Comparison of ENCODE assay signal across 8 mouse cellular contexts in the genomic region with DNA sequence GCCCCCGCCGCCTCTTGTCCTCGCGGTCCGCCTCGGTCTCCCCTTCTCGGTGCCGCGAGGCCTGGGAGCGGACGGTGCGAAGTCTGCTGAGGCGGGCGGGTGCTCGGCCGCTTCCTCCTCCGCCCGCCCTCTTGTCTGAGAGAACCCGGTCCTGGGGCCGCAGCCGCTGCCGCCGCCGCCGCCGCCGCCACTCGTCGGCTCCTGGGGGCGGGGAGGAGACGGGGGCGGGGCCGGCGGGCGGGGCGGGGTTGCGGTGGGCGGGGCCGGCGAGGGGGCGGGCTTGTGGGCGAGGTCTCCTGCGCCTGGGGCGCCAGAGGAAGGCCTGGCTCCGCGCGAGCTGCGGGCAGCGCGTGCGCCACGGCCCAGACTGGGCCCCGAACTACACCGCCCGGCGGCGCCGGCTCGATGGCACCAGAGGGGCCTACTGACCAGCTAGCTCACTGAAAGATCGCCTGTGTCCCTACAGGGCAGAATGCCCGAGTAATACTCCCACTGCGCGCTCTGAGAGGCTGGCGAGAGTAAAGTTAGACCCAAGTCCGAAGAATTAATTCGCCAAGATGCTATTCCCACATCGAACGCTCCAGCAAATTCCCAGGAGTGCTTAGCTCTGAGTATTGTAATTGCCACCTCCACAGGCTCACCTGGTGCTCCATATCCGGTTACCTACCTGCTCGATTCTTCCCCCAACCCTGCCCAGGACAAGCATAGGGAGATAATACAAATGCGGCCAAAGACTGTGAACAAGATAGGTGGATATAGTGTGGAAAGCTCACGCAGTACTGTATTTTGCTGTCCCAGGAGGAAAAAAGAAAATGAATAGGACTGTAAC. TPM values are rescaled to one million over a fixed set of nuclear protein-coding genes. Genes with fewer than 3 reads are reported as not detected.
DNase-seq lines count a peak whose midpoint lies in the region; ATAC-seq lines count a peak whose summit lies in the region.

A gene (minus strand): TSS at position 165 of the 829 bp plus-strand sequence.

- H3K27me3 ChIP-seq in hindbrain, embryonic 13.5 days, result no peaks in the 10 kb centered on the region

- H3K4me3 ChIP-seq in hindbrain, embryonic 13.5 days, result peak within 1 kb of the TSS; percentile 94

- H3K4me1 ChIP-seq in hindbrain, embryonic 13.5 days (replicated peaks), result peaks cover 26% of the 10 kb centered on the region

- no peaks in the 10 kb centered on the region for H3K9me3 ChIP-seq in hindbrain, embryonic 13.5 days

- H3K36me3 ChIP-seq in hindbrain, embryonic 13.5 days, result no peaks in the 10 kb centered on the region

- peak; percentile 82 for DNase-seq in R1 (ENCODE audit: low read depth, low spot score)
- DNase-seq in cerebellum, postnatal 14 days, result peak; percentile 90 to 92
- DNase-seq in frontal cortex, postnatal 14 days (ENCODE audit: low spot score in 2 of 2), result peak; percentile 64 to 65
- DNase-seq in layer of hippocampus, postnatal 25 days (ENCODE audit: extremely low spot score in 1 of 2, low spot score in 1 of 2), result peak; percentile 66 to 68
- DNase-seq in lung, postnatal 14 days, result peak; percentile 86
- DNase-seq in ovary, postnatal 36 days (ENCODE audit: low spot score), result peak; percentile 88
- peak; percentile 87 for DNase-seq in thymus, postnatal 25 days

- peak within 1 kb of the TSS; percentile 98 for H3K27ac ChIP-seq in hindbrain, embryonic 13.5 days

- 6% methylated on average over 30 of the region's 72 CpGs for WGBS in hindbrain, embryonic 13.5 days

- H3K4me2 ChIP-seq in hindbrain, embryonic 13.5 days, result peak within 1 kb of the TSS; percentile 89

- peak within 1 kb of the TSS; percentile 97 for H3K9ac ChIP-seq in hindbrain, embryonic 13.5 days

- peak; percentile 96 for ATAC-seq in hindbrain, embryonic 13.5 days (ENCODE audit: low FRiP score)

RNA-seq across cellular contexts. Expression of the gene that starts here (rescaled TPM):
- polyA plus RNA-seq in hindbrain, embryonic 13.5 days (2015; fragmentation: Nextera tagmentation; extraction: Ambion mirVana), result 14.8 and 15.7 TPM in 2 replicates
- 10 to 100 TPM; 28.2 to 32.2 TPM for total RNA-seq in layer of hippocampus, postnatal 25 days (2021)

Comparison
In these comparisons a context has a peak if more than half of its experiments do, and no peak if none do; other contexts are left out.
1. Peak in every context shown above with its lines: DNase-seq, ATAC-seq, H3K4me3 ChIP-seq and H3K27ac ChIP-seq.